Mouse (Mus musculus): ENCODE results near the gene Nup88.
A peak's percentile ranks its signal among the peaks of the same experiment; 100 is the strongest.
"Not testable (repeated sequence)": the region's sequence is repeated elsewhere in the genome, so short reads cannot be mapped to it uniquely, and the experiment has no call there.

The Nup88 gene

DNA sequence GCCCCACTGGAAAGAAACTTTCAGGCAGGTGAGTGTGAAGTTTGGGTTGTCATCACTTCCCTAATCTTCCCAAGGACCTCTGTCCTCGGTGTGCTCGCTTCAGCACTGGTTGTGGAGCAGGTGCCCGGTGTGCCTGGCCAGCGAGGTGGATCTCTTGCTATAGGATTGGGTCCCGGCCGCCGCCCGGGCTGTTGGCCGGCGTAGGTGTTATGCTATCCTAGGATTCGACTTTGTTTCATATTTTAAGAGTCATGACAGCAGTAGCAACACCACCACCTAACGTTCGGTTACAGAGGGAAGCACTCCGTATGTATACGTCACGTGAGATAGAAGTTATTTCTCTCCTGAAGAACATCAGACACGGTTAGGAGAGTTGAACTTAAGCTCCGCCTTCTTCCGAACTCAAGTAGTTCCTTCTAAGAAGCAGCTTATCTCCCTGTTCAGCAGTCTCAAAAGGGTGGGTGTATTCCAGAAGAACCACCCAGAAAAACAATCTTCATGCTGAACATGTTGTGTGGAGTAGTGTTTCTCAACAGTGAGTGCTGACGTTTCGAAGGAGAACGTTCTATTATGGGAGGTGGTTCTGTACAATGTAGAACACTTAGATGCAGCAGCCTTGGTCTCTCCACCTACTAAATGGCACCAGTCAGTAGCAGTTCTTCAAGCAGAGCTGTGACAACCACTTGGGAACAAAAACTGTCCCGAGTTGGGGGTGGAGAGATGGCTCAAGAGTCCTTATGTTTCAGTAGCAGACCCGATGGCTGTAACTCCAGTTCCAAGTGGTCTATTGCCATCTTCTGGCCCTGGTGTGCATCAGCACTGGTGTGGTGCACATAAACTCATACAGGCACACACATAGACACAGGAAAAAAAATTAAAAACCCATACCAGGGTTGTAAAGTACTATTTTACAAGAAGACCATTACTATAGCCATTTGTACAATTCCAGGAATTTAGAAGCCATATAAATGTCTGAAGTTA, 1.1 kb upstream of the Nup88 start:
- DNase-seq (ENCODE audit: low spot score in 2 of 2): no peak

DNA sequence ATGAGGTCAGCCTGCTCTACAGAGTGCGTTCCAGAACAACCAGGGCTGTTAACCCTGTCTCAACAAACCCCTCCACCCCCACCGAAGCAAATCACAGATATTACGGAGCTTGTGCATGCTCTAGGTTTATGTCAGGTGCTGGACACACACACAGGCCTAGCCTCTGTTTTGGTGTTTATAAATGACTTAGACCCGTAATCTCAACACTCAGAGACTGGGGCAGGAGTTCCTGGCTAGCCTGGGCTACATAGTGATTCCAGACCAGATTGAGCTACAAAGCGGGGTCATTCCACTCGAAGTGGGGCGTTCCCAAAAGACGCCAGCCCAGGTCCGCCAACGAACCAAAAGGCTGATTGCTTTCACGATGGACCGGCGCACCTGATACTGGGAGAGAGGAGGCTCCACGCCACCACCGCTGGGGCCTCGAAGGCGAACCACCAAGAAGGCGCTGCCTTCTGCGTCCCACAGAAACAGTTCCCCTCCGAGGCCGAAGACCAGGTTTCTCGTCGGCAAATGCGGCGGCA, 440 bp downstream of the Nup88 start:
- DNase-seq (ENCODE audit: low spot score in 2 of 2): no peak

DNA sequence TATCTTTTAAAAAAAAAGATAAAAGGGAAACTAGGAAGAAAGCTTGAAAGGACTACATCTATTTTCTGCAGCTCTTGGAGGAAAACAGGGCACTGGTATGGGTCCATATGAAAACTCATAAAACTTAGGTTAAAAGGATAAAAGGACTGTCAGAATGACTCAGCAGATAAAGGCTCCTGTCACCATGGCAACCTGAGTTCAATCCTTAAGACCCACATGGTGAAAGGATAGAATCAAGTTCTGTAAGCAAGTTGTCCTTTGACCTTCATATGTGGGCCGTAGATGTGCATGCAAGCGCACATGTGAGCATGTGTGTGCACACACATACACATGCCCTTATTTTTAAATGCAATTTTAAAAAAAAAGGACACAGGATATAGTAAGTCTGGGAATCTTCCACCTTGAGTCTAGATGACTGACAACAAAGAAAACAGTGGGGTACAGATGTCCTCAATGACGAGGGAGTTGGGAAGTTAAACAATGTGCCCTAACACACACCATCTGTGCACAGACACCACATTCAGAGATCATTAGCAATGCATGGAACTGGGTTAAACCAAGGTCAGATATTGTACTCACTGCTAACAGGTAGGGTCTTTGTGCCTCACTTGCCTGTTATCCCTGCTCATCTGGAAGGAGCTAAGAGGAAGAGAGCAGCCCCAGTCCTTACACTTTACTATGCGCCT, 5.4 kb downstream of the Nup88 start:
- DNase-seq (ENCODE audit: low spot score in 2 of 2): no peak

DNA sequence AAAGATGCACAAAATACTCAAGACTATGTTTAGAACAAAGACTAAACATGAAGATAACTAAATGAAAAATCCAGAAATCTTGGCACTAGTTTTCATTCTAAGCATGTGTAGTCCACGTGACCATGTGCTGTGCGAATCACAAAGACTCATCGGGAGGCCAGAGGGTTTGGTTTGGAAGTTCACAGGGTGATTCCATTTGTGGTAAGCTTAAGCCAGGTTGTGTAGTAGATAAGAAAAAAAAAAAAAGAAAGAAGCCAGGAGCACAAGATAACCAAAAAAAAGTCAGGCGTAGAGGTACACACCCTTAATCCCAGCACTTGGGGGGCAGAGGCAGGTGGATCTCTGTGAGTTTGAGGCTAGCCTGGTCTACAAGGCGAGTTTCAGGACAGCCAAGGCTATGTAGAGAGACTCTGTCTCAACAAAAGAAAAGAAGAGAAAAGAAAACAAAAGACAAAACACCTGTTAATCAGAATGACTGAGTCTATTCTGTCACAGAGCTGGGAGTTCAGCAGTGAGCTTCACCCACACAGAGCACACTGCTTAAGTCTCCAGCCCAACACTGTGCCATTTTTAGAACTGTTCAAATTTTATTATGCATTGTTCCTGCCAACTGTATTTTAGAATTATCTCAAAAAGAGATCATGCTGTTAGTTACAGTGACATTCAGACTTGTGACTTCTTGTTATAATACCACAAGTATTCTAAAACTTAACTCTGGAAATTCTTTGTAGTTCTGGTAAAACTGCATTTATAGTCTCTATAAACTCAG, 8.8 kb downstream of the Nup88 start:
- DNase-seq (ENCODE audit: low spot score in 2 of 2): no peak

DNA sequence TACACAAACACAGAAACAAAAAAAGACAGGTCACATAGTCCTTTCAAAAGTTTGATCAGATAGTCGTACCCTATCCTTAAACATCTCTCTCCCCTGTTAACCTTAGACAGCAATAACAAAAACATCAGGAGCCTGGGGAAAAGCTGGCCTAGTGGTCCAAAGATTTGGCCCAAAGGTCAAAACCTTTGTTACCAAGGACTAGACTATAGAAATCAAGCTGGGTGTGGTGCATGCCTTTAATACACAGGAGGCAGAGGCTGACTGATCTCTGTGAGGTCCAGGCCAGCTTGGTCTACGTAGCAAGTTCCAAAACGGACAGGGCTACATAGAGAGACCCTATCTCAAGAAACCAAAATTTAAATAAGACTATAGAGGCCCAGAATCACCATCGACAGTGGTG, 15.1 kb downstream of the Nup88 start:
- DNase-seq (ENCODE audit: low spot score in 2 of 2): no peak

DNA sequence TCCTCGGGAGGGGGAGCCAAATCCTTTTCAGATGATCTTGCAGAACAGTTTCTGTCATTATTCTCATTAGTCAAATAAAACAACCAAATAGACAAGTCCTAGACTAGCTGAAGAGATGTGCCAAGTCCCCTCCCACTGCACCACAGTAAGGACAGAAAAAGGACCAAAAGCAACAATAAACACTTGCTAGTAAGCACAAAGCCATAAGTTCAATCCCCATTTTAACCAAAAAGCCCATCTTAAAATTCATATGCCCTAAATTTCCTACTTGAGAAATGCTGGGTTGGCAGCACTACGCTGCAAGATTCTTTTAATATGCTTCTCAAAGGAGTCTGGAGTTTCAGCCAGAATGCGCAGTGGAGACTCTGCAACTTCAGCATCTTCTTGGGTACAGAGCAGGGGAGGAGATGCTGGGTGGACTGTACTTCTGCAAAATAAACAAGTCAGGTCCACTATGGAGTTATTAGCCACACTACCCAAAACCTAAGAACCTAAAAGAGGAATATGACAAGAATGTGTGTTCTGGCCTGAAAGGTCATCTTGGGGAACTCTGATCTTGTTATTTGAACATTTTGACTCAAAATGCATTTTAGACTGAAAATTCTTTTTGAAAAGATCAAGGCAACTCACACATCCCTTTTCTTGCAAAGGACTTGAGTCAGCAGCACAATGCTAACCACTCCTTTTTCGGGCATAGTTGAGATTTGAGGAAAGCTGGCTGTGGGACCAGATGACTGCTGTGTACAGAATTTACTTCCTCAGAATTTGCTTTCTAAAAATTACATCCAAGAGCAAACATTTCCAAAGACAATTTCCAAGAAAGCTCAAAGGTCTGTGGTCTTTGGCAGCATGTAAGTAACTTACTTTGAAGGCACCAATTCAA, 24.6 kb downstream of the Nup88 start:
- DNase-seq (ENCODE audit: low spot score in 2 of 2): peak; percentile 18 to 31

DNA sequence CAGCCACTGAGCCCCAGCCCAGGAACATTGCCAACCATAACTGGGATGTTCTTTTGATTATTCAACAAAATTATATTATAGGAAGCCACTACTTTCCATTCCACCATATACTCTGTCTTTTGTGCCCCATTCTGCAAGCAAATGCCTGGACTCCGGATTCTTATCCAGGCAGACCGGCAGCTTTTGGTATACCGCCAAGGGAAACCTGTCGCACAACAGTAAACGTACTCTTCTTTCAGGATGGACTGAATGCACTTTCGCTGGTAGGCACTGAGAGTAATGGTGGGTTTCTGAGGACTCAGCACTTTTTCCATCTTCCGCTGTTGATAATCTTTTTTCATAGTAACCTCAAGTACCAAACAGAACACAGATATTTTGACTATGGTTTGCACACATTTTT, 26.1 kb downstream of the Nup88 start:
- no peak for DNase-seq (ENCODE audit: low spot score in 2 of 2)

DNA sequence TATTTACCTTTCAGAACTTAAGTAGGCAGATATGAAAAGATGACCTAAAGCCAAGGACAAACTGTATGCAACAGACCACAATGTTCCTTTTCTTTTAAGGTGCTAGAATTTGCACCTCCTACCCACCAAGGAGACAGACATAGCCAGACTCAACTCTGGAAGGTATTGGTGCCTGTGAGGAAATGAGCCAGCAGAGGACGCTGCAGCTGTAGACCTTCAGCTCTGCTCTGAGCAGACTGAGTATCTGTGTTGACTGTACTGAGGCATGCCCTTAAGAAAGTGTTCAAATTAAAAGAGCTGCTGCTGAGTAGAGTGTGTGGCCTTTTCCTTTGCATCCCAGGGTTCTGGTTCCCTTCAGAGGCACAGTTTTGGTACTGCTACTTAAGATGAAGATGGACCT, 27.2 kb downstream of the Nup88 start:
- DNase-seq (ENCODE audit: low spot score in 2 of 2): no peak

DNA sequence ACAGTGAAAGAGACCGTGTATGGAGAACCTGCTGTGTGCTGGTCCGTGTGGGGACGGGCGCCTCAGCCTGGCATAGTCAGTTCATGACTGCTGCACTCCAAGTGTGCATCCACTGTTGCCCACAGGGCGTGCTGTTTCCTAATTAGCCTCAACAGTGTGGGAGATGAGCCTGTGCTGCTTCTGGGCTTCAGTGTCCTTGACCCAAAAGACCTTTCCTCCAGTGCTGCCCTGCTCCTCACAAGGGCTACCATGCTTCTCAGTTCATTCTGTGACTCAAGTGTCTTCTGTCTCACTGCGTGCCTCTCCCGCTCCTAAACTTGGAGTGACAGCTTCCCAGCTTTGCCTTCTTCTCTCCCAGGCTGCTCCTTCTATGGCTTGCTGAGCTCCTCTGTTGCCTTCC, 34.5 kb downstream of the Nup88 start:
- no peak for DNase-seq (ENCODE audit: low spot score in 2 of 2)

DNA sequence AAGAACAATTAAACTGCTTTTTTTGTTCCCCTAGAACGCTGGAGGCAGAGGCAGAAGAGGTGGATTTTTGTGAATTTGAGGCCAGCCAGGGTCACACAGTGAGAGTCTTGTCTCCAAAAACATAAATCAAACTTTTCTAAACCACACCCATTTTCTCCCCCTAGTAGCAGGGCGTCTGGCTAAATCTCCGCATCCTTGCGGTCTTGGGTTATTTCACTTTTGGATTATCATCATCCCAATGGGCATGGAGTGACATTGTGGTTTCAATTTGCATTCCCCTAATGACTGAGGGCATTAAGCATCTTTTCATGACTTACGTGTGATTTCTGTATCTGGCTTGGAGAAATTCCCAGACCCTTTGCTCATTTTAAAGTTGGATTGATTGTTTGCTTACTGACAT, 38.3 kb downstream of the Nup88 start:
- DNase-seq (ENCODE audit: low spot score in 2 of 2): no peak

DNA sequence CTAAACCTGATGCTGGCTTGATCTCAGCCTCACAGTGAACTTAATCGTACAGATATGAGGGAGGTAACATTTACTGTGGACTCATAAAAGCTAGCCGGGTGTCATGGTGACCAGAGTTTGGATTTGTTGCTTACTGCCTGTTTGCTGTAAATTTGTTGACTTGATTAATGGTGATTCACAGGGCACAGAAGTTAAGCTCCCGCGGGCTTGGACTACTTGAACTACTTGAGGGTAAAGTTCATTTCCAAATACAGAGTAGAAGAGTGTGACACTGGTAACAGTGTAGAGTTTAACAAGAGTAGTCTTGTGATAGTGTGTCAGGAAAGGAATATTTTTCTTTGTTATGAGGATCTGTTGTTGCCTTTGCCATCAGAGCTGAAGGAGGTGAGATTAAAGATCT, 50.2 kb downstream of the Nup88 start:
- no peak for DNase-seq (ENCODE audit: low spot score in 2 of 2)

DNA sequence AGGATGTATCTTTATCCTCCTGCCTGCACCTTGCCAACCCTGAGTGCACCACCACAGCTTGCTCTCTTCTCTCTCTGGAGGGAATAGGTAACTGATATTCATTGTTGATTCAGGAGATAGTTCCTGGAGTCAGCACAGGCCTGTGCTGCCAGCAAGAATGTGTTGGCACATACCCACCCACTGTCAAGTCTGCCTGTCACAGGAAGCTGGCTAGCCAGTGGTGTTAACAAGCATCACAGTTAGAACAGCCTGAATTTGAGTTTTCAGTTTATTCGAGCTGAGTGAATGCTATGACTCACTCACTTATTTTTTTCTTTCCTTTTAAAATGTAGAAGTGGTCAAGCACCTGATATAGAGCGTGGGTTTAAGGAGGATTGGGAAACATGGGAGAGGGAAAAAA, 51.9 kb downstream of the Nup88 start:
- no peak for DNase-seq (ENCODE audit: low spot score in 2 of 2)

DNA sequence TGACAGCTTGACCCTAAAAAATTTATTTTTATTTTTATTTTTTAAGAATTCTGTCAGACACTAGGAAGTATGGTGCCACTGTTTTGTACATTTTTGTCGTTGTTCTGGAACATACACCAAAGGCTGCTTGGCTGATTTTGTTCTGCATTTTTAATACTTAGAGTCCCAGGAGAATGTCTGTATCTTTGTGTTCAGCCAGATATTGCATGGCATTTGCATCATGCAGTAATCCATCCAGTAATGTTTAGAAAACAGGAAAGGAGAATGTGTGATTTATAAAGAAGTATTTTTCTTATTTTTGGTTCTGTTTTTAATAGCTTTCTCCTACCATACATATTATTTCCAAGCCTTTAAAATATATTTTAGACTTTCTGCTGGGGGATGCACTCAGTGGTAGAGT, 57.9 kb downstream of the Nup88 start:
- no peak for DNase-seq (ENCODE audit: low spot score in 2 of 2)

DNA sequence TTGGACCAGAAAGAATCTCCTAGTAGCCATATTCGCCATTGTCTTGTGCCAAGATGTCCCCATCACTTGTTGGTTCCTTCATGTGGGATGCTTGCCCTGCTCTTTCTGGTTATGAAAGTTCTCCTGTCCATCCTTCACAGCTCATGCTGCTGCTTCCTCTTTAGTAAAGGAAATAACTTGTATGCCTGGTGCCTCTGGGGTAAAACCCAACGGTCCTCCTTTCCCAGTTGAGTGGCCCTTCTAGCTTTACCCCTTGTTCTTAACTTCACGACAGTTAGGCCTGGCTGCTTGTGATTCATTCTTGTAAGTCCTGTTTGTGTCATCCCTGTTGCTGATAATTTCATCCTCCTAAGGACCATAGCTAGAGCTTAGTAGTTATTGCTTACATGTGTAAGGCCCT, 58.5 kb downstream of the Nup88 start:
- no peak for DNase-seq (ENCODE audit: low spot score in 2 of 2)

DNA sequence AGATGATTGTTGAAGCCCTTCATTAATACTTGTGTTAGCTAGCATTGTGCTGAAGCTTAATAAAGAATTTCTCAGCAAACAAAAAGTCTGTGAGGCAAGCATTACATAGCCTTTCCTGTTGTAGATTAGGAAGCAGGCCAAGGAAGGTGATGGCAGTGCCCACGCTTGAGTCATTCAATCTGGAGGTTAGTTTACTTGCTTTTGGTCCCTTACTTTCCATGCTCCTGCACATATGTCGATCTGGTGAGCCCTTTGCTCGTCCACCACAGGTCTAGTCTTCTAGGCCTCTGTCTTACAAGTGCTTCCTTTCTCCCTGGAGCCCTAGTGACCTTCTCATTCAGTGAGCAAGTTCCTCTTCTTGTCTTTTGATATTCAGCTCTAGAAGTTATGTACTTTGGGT, 63.1 kb downstream of the Nup88 start:
- no peak for DNase-seq (ENCODE audit: low spot score in 2 of 2)

DNA sequence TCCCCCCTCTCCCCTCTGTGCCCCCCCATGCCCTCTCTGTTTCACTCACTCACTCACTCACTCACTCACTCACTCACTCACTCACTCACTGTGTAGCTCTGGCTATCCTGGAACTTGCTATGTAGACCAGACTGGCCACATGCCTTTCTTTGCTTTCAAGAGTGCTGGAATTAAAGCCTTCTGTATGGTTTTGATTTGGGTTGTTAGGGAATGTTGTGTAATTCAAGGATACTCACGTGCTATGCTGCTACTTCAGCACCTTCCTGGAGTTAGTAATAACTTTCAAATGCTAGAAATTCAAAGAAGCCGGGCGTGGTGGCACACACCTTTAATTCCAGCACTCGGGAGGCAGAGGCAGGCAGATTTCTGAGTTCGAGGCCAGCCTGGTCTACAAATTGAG, 71.6 kb downstream of the Nup88 start:
- DNase-seq (ENCODE audit: low spot score in 2 of 2): not testable (repeated sequence)

DNA sequence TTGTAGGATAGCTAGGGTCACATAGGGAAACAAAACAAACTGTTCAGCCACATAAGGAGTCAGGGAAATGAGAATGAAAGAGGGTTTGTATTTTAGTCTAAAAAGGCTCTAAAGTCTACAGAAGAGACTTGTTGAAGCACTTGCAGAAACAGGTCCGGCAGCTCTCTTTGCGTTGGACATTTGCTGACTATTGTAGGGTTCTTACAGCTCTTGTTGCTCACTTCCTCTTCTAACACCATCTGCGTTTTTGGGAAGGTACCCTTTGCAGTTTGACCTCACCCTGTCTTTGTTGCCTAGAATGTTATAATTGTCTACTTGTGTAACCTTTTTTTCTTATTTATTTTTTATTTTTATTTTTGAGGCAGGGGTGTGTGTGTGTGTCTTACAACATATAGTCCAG, 72.1 kb downstream of the Nup88 start:
- DNase-seq (ENCODE audit: low spot score in 2 of 2): peak in 1 of 2 experiments; percentile 15

Data from heart, adult 9 months (tissue).